Mouse (Mus musculus) layer of hippocampus, postnatal 36 days (tissue): Measurements from ENCODE around the gene Dnah6. TPM values are rescaled to one million over a fixed set of nuclear protein-coding genes. Genes with fewer than 3 reads are reported as not detected.

Experiments
- total RNA-seq, 2 experiments: library from RNA; stranded (reverse); gene quantifications; 2 replicates each; pipeline ENCODE4 v1.2.3; 2021

Dnah6 gene
- total RNA-seq, 2 experiments from 2014 or later, result 0.42 to 0.68 TPM

Other genes with a start within 250 kb of the Dnah6 start
- gene Suclg1, start 26.7 kb upstream of the Dnah6 start, total RNA-seq, result 100 to 1,000 TPM; 135 to 149 TPM
- not detected for gene 4931417E11Rik, start 248.0 kb upstream of the Dnah6 start, total RNA-seq